Mouse (Mus musculus): ENCODE measurements at regions not wholly inside any gene's neighbourhood (a gene's known extent, or its start where the extent isn't known, plus 50 kb on each side); places are given as distances from the start of the nearest gene placed in this dataset.

DNA sequence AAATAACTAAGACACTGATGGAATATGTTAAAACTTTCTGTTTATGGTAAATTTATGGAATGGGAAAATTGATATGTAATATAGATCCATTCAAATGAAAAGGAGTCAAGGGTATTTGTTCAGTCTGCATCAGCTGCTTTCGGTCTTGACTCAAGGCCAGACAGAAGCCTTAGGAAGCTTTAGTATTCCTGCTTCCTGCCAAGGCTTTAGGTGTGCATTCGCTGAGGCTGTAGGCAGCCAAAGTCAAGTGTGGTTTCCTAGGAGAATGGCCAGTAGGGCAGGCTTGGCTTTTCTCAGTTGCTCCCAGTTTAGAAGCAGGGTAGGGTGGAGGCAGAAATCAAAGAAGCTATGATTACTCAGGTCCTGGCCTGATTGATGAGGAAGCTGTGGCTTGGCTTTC, 217.2 kb upstream of the B430305J03Rik start:
- no peak overlapping the region for H3K27ac ChIP-seq (ENCODE audit: control insufficient read depth, low read depth, low read length)
- H3K4me3 ChIP-seq (ENCODE audit: control insufficient read depth in 1 of 2, insufficient read depth in 1 of 2, low read depth in 2 of 2, low read length in 2 of 2): no peak overlapping the region
- no peaks in the 10 kb centered on the region for H3K9me3 ChIP-seq (replicated peaks; ENCODE audit: insufficient read depth, low read length)

DNA sequence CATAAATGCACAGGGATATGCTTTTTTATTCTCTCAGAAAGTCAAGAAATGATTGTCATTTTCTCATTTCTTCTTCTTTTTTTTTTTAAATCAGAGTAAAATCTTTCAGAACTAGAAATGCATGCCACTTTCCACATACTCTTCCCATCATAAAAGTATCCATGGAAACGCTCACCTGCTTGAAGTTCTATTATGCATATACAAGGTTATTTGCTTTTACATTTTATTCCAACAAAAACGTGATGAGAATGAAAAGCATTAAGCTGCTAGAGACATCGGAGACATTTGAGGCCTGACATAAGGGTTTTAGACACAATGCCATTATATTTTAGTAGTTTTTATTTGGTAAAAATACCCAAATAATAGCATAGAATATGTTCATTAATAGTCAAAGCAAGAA, 214.5 kb upstream of the B430305J03Rik start:
- no peak for DNase-seq (ENCODE audit: low read depth, low spot score)
- no peak overlapping the region for H3K4me3 ChIP-seq (ENCODE audit: control insufficient read depth in 1 of 2, insufficient read depth in 1 of 2, low read depth in 2 of 2, low read length in 2 of 2)

More for the DNA sequence above, 217.2 kb upstream of the B430305J03Rik start:
- Histone ChIP-seq H3K79me2 (ENCODE audit: control insufficient read depth, insufficient read depth, low read length, poor library complexity) (no peaks in the 10 kb centered on the region), H3K4me1 (ENCODE audit: control insufficient read depth in 1 of 2, insufficient read depth in 2 of 2, low read length in 2 of 2) (no peaks in the 10 kb centered on the region), H3K36me3 (ENCODE audit: control insufficient read depth in 1 of 2, insufficient read depth in 2 of 2, low read length in 2 of 2) (no peaks in the 10 kb centered on the region), H3K27me3 (ENCODE audit: control insufficient read depth in 1 of 2, insufficient read depth in 2 of 2, low read length in 2 of 2) (no peaks in the 10 kb centered on the region), H3K9ac (ENCODE audit: control insufficient read depth, low read depth, low read length, poor library complexity, severe bottlenecking) (no peak overlapping the region)
- TF ChIP-seq POLR2AphosphoS2 (IDR thresholded peaks at IDR 0.05; ENCODE audit: low read length) (no peak), CTCF (IDR thresholded peaks at IDR 0.05 in 2 of 3, conservative IDR thresholded peaks at IDR 0.05 in 1 of 3; ENCODE audit: control insufficient read depth in 1 of 3, insufficient read depth in 1 of 3, low read depth in 2 of 3, low read length in 3 of 3, poor library complexity in 1 of 3, severe bottlenecking in 1 of 3) (no peak), ETS1 (IDR thresholded peaks at IDR 0.05; ENCODE audit: low read depth, low read length) (no peak), MEF2A (IDR thresholded peaks at IDR 0.05; ENCODE audit: extremely low read depth, insufficient replicate concordance, low read depth, low read length, poor library complexity, severe bottlenecking) (no peak), RAD21 (IDR thresholded peaks at IDR 0.05; ENCODE audit: low read depth, low read length) (no peak), MAZ (IDR thresholded peaks at IDR 0.05; ENCODE audit: low read depth, low read length) (no peak), GABPA (IDR thresholded peaks at IDR 0.05; ENCODE audit: low read depth, low read length) (no peak), MAFK (IDR thresholded peaks at IDR 0.05; ENCODE audit: borderline replicate concordance, low read depth, low read length) (no peak)
- no peak for DNase-seq (ENCODE audit: low read depth, low spot score)

DNA sequence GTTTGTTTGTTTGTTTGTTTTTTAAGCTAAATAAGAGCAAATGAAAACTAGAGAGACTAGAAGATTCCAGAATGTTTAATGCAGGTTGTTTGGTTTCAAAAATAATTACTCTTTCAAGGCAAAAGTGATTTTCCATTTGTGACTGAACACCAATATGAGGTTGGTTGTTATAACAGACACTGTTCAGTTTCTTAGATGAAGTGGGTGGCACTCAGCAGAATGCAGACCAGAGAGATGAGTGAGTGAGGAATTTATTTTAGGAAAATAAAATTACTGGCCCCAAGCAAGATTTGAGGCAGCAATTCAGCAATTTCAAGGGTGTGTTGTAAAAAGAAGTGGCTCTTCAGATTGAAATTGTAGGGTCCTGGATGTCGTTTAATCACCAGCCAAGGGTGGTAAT, 171.4 kb upstream of the B430305J03Rik start:
- H3K79me2 ChIP-seq (ENCODE audit: control insufficient read depth, insufficient read depth, low read length, poor library complexity): no peaks in the 10 kb centered on the region
- no peak for TF ChIP-seq EP300 (IDR thresholded peaks at IDR 0.05; ENCODE audit: low read depth in 1 of 2, low read length in 2 of 2)
- no peak for TF ChIP-seq CHD1 (IDR thresholded peaks at IDR 0.05; ENCODE audit: low read depth, low read length)
- TF ChIP-seq MAZ (IDR thresholded peaks at IDR 0.05; ENCODE audit: low read depth, low read length): no peak
- no peak for TF ChIP-seq GABPA (IDR thresholded peaks at IDR 0.05; ENCODE audit: low read depth, low read length)
- TF ChIP-seq ZNF384 (IDR thresholded peaks at IDR 0.05; ENCODE audit: low read depth, low read length): no peak
- no peak for TF ChIP-seq USF1 (IDR thresholded peaks at IDR 0.05; ENCODE audit: low read depth, low read length)
- TF ChIP-seq RCOR1 (IDR thresholded peaks at IDR 0.05; ENCODE audit: low read depth, low read length): no peak
- TF ChIP-seq TCF12 (IDR thresholded peaks at IDR 0.05; ENCODE audit: low read depth, low read length): no peak
- no peak for TF ChIP-seq JUND (IDR thresholded peaks at IDR 0.05; ENCODE audit: low read depth, low read length)
- TF ChIP-seq POLR2AphosphoS5 (IDR thresholded peaks at IDR 0.05; ENCODE audit: borderline replicate concordance, low read depth, low read length): no peak
- TF ChIP-seq TBP (IDR thresholded peaks at IDR 0.05; ENCODE audit: low read depth, low read length): no peak
- TF ChIP-seq ZKSCAN1 (IDR thresholded peaks at IDR 0.05; ENCODE audit: low read depth, low read length): no peak
- TF ChIP-seq TAL1 (IDR thresholded peaks at IDR 0.05; ENCODE audit: low read length): no peak
- H3K4me3 ChIP-seq (ENCODE audit: control insufficient read depth in 1 of 2, insufficient read depth in 1 of 2, low read depth in 2 of 2, low read length in 2 of 2): no peak overlapping the region
- no peaks in the 10 kb centered on the region for H3K36me3 ChIP-seq (ENCODE audit: control insufficient read depth in 1 of 2, insufficient read depth in 2 of 2, low read length in 2 of 2)
- no peaks in the 10 kb centered on the region for H3K27me3 ChIP-seq (ENCODE audit: control insufficient read depth in 1 of 2, insufficient read depth in 2 of 2, low read length in 2 of 2)
- no peaks in the 10 kb centered on the region for H3K9me3 ChIP-seq (replicated peaks; ENCODE audit: insufficient read depth, low read length)
- no peak overlapping the region for H3K9ac ChIP-seq (ENCODE audit: control insufficient read depth, low read depth, low read length, poor library complexity, severe bottlenecking)
- no peak for DNase-seq (ENCODE audit: low read depth, low spot score)
- H3K27ac ChIP-seq (ENCODE audit: control insufficient read depth, low read depth, low read length): no peak overlapping the region
- H3K4me1 ChIP-seq (ENCODE audit: control insufficient read depth in 1 of 2, insufficient read depth in 2 of 2, low read length in 2 of 2): no peaks in the 10 kb centered on the region

More for the DNA sequence above, 214.5 kb upstream of the B430305J03Rik start:
- no peaks in the 10 kb centered on the region for H3K36me3 ChIP-seq (ENCODE audit: control insufficient read depth in 1 of 2, insufficient read depth in 2 of 2, low read length in 2 of 2)
- H3K27ac ChIP-seq (ENCODE audit: control insufficient read depth, low read depth, low read length): no peak overlapping the region
- H3K27me3 ChIP-seq (ENCODE audit: control insufficient read depth in 1 of 2, insufficient read depth in 2 of 2, low read length in 2 of 2): no peaks in the 10 kb centered on the region
- no peaks in the 10 kb centered on the region for H3K4me1 ChIP-seq (ENCODE audit: control insufficient read depth in 1 of 2, insufficient read depth in 2 of 2, low read length in 2 of 2)
- no peaks in the 10 kb centered on the region for H3K9me3 ChIP-seq (replicated peaks; ENCODE audit: insufficient read depth, low read length)
- no peak overlapping the region for H3K9ac ChIP-seq (ENCODE audit: control insufficient read depth, low read depth, low read length, poor library complexity, severe bottlenecking)
- H3K79me2 ChIP-seq (ENCODE audit: control insufficient read depth, insufficient read depth, low read length, poor library complexity): no peaks in the 10 kb centered on the region
- TF ChIP-seq USF2 (IDR thresholded peaks at IDR 0.05; ENCODE audit: borderline replicate concordance in 1 of 2, insufficient read depth in 1 of 2, low read depth in 1 of 2, low read length in 2 of 2) (no peak), BHLHE40 (IDR thresholded peaks at IDR 0.05; ENCODE audit: borderline replicate concordance, low read depth, low read length) (no peak), TAL1 (IDR thresholded peaks at IDR 0.05; ENCODE audit: low read length) (no peak), ZMIZ1 (IDR thresholded peaks at IDR 0.05; ENCODE audit: low read depth, low read length) (no peak), GABPA (IDR thresholded peaks at IDR 0.05; ENCODE audit: low read depth, low read length) (no peak), SMC3 (IDR thresholded peaks at IDR 0.05; ENCODE audit: low read depth, low read length) (no peak), RCOR1 (IDR thresholded peaks at IDR 0.05; ENCODE audit: low read depth, low read length) (no peak), KAT2A (conservative IDR thresholded peaks at IDR 0.05; ENCODE audit: low read depth, low read length) (no peak), ZKSCAN1 (IDR thresholded peaks at IDR 0.05; ENCODE audit: low read depth, low read length) (no peak), MYC (IDR thresholded peaks at IDR 0.05; ENCODE audit: low read depth, low read length) (no peak), POLR2A (IDR thresholded peaks at IDR 0.05; ENCODE audit: control insufficient read depth in 1 of 2, insufficient read depth in 1 of 2, low read depth in 1 of 2, low read length in 2 of 2, poor library complexity in 1 of 2) (no peak), TBP (IDR thresholded peaks at IDR 0.05; ENCODE audit: low read depth, low read length) (no peak)

Measured in MEL (cell line).